Mouse (Mus musculus) CD4-positive helper T cell, adult 2 months (primary cell): Measurements from ENCODE around the gene Krt10.

ENCODE experiments used
- DNase-seq: peaks from one replicate; pipeline ENCODE4 v3.0.0-alpha.2; 2012; ENCODE audit warnings: low read depth, missing footprints, low spot score

Krt10 gene

GRCm38 (mm10) chr11:99389264-99389663, at the start of gene Krt10:
TSS of gene Krt10 (minus strand) at chr11:99389364.
- DNase-seq = no peak

- DNase-seq = no peak
These were observed 48.8 kb upstream of the Krt10 start, which contains the start of gene Krt20 for GRCm38 (mm10) chr11:99437972-99438371. TSS of gene Krt20 (minus strand) at chr11:99438150.

- no peak for DNase-seq
These were observed 47.5 kb upstream of the Krt10 start for GRCm38 (mm10) chr11:99436625-99437024.

- DNase-seq = no peak
These were observed 41.5 kb upstream of the Krt10 start for GRCm38 (mm10) chr11:99430670-99431069.

- no peak for DNase-seq
These were observed 33.0 kb upstream of the Krt10 start, which contains the start of gene Krt12 for GRCm38 (mm10) chr11:99422159-99422558. TSS of gene Krt12 (minus strand) at chr11:99422259.

- DNase-seq = no peak
These were observed 31.4 kb upstream of the Krt10 start for GRCm38 (mm10) chr11:99420586-99420985.

- no peak for DNase-seq
These were observed 28.7 kb upstream of the Krt10 start for GRCm38 (mm10) chr11:99417819-99418218.

- DNase-seq = no peak
These were observed 27.7 kb upstream of the Krt10 start for GRCm38 (mm10) chr11:99416902-99417301.

- DNase-seq = no peak
These were observed 25.4 kb upstream of the Krt10 start for GRCm38 (mm10) chr11:99414463-99415147.

- DNase-seq = peak; percentile 17
These were observed 24.1 kb upstream of the Krt10 start for GRCm38 (mm10) chr11:99413247-99413646.

- DNase-seq = no peak
These were observed 17.0 kb upstream of the Krt10 start for GRCm38 (mm10) chr11:99406186-99406585.

- no peak for DNase-seq
These were observed 10.9 kb upstream of the Krt10 start for GRCm38 (mm10) chr11:99399956-99400549.

GRCm38 (mm10) chr11:99398832-99399231, 9.7 kb upstream of the Krt10 start:
- DNase-seq = no peak

- no peak for DNase-seq
These were observed 8.9 kb upstream of the Krt10 start for GRCm38 (mm10) chr11:99398084-99398483.

- DNase-seq = no peak
These were observed 7.5 kb upstream of the Krt10 start for GRCm38 (mm10) chr11:99396661-99397060.

GRCm38 (mm10) chr11:99396034-99396433, 6.9 kb upstream of the Krt10 start:
- DNase-seq = no peak

- DNase-seq = no peak
These were observed 3.3 kb upstream of the Krt10 start for GRCm38 (mm10) chr11:99392492-99392891.

GRCm38 (mm10) chr11:99391375-99391774, 2.2 kb upstream of the Krt10 start:
- DNase-seq = no peak

GRCm38 (mm10) chr11:99390866-99391265, 1.7 kb upstream of the Krt10 start:
- DNase-seq = no peak

- no peak for DNase-seq
These were observed 503 bp downstream of the Krt10 start for GRCm38 (mm10) chr11:99388661-99389060.

- DNase-seq = peak; percentile 78
These were observed 3.1 kb downstream of the Krt10 start for GRCm38 (mm10) chr11:99385813-99386721.

GRCm38 (mm10) chr11:99379568-99379967, 9.6 kb downstream of the Krt10 start:
- DNase-seq = peak; percentile 67
